Mouse (Mus musculus) megakaryocyte, adult 5-6 weeks (primary cell): ENCODE measurements around the gene Kras. TPM values are rescaled to one million over a fixed set of nuclear protein-coding genes. Genes with fewer than 3 reads are reported as not detected.
A peak's percentile ranks its signal among the peaks of the same experiment; 100 is the strongest.

Experiments used
- ATAC-seq: 2 replicates; pipeline ENCODE4 v1.8.0; 2016; ENCODE audit warnings: mild to moderate bottlenecking, inconsistent platforms; ENCODE audit not compliant: poor library complexity, severe bottlenecking
- total RNA-seq, 2 experiments: library from RNA; stranded (forward) in 1 of 2; stranded (reverse) in 1 of 2; fragments of 153-499, 151-499 nt in 1 of 2; fragments of 221-1000, 200-1000 nt in 1 of 2; gene quantifications; 2 replicates each; pipeline versions ENCODE4 v1.2.3 to v1.2.4; 2015 to 2017

Kras gene
- total RNA-seq, 2 experiments from 2014 or later, result 22.3 to 50.0 TPM

DNA sequence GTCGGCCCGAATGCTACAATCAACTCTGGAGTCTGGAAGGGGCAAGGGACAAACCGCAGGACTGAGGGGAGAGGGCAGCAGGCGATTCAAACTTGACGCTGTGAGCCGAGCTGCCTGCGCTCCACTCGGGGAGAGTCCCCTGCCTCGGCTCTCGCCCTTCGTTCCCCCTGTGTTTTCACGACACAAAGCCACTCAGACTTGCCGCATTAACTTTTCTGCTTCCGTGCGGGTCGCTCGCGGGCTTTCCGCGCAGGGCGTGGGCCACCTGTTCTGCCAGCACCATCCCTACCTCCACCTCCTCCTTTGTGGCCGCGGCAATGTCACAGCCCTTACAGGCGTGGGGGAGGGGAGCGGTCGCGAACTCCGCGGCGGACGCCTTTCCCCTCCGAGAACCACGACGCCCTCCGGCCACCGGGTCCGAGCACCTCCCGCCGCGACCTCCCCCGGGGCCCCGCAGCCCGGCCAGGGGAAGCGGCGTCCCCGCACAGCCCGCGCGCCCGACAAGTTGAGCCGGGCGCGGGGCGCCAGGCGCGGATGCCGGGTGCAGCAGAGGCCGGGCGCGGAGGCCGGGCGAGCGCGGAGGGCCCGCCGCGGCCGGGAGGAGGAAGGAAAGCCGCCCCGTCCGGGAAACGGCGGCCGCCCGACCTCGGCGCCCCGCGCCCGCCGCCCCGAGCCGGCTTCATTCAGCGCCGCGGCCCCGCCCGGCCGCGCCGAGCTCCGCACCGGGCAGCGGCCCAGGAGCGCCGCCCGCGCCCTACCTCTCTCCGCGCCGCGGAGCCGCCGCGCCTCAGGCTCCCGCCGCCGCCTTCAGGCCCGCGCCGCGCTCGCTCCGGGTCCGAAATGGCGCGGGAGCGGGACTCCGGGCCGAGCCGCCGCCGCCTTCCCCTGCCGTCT is 501 bp downstream of the Kras start:
- peak; percentile 51 for ATAC-seq

DNA sequence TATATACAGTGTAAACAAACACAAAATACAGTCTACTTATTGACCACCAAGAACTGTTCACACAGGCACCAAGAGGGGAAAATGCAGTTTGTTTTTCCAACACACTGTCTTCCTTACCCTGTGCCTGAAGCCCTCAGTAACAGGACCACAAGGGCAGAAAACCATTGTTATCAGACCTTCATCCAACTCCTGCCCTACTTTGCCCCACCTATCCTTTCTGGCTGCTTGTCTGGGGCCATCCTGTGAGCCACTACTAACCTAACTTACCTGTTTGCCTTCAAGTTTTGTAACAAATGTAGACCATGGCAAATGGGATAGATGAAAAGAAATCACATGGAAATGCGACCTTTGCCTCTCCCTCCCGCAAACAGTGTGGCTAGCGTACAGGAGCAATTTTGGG is 2.2 kb downstream of the Kras start:
- ATAC-seq, result no peak

DNA sequence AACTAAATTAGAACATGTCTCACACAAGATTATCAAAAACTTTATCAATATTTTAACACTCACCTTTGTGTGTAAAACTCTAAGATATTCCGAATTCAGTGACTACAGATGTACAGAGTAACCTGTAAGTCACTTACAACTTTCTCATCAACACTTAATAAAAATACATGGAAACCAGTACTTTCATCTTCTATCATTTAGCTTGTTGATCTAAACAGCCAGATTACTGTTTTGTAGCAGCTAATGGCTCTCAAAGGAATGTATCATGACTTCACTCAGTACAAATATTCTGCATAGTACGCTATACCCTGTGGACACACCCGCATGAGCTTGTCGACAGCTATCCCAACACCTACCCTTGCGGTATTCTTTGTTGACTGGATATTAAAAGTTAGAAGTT is 3.2 kb downstream of the Kras start:
- ATAC-seq, result no peak

DNA sequence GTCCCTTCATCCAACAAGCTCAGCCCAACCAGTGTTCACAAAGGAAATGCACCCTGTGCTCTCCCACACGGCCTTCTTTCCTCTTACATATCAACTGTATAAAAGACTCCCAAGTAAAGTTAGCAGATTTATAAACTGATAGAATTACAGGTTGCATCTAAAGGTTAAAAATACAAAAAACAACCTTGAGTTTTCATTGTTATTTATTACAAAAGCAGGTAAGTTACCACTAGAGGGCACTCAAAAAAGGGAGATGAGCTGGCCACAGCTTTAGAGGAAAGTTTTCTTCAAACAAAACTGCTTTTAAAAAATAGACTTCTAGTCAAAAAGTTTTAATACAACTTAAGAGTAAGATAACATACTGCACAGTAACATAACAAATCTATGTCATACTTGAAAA is 7.5 kb downstream of the Kras start:
- peak; percentile 70 for ATAC-seq

DNA sequence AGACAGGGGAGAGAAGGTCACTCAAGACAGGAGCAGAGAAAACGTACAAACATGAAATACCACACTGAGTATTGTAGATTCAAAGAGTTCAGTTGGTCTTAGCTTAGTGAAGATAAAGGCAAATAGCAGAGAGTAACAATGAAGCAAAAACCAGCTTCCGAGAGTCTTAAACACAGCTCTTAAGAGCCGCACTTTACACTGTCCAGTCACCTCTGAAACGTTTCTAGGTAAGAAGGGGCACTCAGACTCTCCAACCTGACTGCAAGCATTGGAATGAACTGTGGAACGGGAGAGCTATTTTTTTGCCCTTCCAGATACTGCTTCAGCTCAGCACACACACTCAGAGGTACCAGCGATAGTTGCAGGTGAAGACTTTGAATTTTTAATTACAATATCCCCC is 9.8 kb downstream of the Kras start:
- ATAC-seq, result no peak

DNA sequence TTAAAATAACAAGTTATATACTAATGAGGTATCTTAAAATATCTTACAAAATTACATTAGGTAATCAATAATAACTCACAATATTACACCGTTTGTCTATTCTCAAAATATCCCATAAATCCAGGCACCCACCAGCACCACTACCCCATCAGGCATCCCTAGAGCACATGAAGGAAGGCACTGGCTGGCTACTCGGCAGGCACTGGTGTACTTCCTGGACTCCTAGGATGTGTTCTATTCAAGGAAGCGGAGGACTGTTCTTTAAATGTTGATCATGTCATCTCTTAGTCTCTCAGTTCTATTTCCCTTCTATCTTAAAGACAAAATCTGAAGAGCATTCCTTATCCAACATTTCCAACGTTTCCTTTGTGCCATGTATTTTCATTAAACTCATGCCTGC is 12.9 kb downstream of the Kras start:
- ATAC-seq, result no peak

DNA sequence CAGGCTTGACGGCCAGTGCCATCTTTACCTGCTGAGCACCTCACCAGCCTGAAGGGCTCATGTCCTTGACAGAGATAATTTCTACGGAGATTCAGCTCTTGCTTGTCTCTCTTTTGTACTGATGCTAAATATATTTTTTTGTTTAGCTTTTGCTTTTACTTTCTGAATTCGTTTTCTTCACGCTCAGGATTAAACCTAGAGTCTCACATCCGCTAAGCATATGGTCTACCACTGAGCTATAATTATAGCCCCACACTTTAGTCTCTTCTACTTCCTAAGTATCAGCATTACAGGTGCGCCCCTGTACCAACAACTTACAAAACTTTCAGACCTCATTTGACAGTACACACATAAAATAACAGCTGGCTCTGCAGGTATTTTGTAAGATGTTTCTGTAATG is 14.7 kb downstream of the Kras start:
- no peak for ATAC-seq

DNA sequence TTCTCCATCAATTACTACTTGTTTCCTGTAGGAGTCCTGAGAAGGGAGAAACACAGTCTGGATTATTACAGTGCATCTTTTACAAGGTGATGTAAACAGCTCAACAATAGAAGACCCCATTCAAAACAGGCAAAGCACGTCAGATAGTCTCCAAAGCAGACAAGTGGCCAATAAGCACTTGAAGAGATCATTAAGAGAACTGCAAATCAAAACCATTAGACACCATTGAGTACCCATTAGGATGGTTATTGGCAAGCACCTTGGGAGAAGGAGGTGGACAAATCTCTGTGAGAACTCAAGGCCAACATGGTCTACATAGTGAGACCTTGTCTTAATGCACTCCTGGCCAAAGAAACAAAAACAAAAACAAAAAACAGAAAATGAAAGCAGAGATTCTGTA is 15.6 kb downstream of the Kras start:
- no peak for ATAC-seq

DNA sequence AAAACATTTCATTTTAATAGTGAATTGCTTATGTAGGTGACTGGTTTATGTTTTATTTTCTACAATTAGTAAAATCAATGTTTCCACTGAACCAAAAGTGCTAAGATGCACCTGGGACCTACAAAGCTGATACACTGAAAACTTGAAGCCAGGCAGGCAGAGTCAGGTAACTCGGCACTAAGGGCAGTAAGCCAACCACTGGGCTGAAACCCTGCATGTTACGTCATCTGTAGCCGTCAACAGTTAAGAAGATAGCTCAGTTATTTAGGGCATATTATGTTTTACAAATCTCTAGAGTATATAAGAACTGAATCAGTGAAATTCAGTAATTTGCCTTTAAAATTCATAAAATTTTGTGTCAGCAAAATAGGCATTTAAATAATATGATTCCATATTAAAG is 23.7 kb downstream of the Kras start:
- ATAC-seq, result no peak

DNA sequence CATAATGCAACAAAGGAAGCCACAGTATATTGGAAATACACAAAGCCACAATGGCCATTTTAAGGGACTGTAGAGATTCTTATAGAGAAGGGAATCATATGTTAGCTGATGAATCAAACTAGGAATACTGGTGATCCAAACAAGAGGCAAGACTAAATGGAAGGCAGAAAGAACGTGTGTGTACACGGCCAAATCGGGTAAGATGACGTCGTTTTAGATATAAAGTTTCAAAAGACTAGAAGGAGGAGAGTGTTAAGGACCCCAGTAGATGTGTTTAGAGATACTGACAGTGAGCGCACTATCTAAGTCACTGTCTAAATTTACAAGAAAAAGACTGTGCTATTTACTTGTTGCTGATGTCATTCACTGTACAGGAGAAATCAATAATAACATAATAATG is 25.8 kb downstream of the Kras start:
- ATAC-seq, result no peak

DNA sequence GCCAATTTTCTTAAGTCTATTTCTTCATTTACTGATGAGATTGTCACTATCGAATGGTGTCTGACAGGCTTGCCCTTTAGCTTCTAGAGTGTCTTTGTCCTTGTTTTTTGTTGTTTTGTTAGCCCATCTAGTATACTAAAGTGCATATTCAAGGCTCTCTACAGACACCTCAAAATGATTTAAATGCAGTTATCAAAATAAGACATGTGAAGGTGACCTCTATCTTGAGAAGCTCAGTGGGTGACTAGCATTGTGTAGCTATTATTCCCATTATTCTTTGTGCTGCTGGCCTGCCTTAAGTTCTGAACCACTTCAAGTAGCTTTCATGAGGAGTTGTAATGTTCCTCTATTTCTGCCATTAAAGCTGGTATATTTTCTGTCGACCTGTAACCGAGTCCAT is 34.2 kb downstream of the Kras start:
- no peak for ATAC-seq

DNA sequence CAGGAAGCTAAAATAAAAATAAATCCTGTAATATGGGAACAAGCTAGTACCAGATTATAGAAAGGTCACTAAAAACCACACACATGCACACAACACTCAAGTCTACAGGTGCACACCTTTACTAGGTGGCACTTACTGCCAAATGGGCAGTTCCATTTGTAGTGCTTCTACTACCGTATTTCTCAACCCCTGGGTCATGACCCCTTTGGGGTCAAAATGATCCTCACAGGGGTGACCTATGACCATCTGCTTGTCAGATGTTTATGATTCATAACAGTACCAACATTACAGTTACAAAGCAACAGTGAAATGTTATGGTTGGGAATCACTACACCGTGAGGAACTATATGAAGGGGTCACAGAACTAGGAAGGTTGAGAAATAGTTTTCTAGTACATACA is 36.1 kb downstream of the Kras start:
- ATAC-seq, result no peak

DNA sequence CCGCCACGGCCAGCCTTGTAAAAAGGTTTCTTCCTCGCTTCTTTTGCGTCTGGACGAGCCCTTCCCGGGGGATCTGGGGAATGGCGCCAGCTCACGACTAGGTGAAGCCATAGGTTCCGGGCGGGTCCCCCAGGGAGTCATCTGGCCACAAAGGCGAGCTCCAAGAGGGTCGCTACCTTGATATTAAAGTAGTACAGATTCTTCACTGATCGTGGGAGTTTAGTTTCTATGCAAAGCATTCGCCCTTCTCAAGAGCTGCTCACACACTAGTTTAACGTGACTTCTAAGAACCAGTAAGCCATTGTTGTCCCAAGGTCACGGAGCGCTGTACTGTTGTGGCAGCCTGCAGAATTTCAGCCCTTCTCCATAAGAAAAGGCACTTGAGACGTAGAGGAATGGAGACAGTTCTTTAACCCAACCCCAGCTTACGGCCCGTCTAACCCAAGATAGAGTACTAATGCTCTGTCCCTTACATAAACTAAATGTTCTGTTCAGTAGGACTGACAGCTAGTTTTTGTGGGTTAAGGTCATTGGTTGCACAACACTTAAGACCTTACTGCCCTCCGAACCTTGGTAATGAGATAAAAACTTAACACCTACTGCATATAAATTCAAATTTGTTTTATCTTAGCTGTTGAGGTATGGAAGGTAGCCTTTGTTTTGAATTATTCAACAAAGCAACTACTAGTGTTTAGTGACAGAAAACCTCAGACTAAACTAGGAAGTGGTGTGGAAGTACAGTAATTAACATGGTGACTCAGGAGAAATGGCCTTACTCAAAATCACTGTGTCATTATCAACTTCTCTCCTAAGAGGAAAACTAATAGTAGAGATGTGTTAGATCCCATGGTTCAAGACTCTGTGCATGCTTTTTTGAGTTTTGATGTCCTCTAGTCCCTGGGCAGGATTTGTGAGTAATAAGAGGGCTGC is 38.4 kb downstream of the Kras start:
- ATAC-seq, result peak; percentile 26

DNA sequence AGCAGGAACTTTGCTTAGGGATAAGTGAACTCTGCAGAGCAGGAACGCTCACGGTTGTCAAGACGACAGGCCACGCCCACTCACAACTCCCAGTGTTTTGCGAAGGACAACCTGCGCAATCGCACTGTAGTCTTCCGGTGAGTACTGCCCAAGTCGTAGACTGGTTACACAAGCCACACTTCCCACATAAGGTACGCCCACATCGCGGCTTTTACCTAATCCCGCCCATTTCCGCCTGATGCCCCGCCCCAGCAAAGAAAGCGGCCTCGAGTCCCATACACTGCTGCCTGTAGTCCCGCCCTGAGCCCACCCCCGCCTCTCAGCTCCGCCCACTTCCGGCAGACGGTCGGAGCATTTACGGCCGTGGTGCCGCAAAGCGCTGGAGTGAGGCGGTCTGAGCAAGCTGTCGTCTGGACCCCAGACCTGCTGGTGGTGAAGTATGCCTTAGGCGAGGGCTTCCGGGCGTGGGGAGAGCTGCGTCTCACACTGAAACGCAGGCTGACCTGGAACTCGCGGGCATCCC is 39.2 kb downstream of the Kras start, which contains the start of the genes Casc1 and Etfrf1:
TSS of gene Casc1 (minus strand) at position 190 of the 523 bp plus-strand sequence.
TSS of gene Etfrf1 (plus strand) at position 319 of the 523 bp plus-strand sequence.
- peak; percentile 87 for ATAC-seq

DNA sequence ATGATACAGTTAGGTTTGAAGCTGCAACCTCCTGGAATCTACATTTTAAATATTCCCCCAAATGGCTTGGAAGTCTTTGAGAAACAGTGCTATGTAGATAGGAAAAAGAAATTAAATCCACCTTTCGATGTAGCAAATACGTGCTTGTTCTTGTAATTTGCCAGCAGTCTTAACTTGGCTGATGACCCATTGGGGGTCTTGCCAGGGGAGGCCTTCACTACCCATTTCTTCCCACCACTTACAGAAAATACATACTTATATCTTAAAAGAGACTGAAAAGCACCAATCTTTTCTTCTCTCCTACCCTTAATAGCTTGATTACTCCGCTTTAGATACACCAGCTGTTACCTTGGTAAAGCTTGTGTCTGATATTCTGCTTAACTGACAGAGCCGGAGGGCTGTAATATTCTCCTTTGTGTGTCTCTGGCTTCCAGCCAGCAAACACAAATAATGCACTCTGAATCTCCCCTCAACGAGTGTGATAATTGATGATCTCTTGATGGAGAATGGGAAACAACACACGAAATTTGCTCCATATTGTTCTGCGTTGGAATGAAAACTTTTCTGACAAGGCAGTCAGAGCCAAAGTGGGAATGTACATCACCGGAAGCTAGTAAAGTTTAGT is 39.9 kb downstream of the Kras start:
- ATAC-seq, result no peak

DNA sequence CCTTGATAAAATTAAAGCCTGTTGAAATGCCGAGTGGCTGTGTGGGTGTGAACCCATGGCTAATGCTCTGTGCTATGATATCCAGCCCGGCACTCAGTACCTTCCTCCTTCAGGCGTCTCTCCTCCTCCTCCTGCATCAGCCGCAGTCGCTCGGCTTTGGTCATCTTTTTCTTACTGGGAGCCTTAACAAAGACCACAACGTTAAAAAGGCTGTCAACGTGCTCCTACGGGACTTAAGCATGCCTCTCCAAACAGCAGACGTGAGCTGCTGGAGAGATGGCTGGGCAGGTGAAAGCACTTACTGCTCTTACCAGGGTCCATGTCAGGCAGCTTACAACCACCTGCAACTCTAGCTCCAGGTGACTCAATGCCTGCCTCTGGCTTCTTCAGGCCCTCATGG is 44.9 kb downstream of the Kras start:
- ATAC-seq, result no peak

DNA sequence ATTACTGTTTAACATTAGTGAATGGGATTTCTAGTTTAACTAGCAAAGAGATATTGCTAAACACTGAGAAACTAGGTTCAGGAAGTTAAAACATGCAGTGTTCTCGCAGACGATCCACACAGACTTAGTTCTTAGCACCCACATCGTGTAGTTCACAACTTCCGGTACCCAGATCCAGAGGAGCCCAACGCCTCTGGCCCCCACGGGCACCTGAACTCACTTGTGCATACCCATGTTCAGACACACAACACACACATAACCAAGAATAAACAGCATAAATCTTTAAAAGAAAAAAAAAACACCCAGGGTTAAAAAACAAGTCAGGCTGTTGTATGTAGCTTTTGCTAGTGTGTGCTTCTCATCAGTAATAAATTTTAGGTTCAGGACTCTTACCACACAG is 45.6 kb downstream of the Kras start:
- no peak for ATAC-seq

DNA sequence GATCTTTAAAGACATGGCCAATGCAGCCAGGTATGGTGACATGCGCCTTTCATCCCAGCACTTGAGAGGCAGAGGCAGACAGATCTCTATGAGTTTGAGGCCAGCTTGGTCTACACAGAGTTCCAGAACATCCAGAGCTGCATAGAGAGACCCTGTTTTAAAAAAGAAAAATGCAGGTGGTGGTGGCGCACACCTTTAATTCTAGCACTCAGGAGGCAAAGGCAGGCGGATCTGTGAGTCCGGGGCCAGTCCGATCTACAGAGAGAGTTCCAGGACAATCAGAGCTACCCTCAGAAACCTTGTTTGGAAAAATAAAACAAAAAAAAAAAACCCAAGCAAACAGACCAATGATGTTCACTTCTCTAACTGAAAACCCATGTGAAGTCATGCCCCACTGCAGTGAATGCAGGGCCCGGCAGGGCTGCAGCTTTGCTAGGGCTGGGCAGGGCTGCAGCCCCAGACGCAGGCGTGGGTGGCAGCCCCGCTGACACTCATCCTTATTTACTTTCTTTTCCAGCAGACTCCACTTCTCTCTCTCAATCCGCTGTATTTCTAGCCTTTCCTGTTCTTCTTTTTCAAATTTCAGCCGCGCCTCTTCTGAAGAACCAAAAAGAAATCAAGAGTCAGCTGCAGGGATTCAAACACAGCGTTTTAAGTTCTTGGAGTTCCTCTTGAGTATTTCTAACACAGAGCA is 47.5 kb downstream of the Kras start:
- no peak for ATAC-seq

DNA sequence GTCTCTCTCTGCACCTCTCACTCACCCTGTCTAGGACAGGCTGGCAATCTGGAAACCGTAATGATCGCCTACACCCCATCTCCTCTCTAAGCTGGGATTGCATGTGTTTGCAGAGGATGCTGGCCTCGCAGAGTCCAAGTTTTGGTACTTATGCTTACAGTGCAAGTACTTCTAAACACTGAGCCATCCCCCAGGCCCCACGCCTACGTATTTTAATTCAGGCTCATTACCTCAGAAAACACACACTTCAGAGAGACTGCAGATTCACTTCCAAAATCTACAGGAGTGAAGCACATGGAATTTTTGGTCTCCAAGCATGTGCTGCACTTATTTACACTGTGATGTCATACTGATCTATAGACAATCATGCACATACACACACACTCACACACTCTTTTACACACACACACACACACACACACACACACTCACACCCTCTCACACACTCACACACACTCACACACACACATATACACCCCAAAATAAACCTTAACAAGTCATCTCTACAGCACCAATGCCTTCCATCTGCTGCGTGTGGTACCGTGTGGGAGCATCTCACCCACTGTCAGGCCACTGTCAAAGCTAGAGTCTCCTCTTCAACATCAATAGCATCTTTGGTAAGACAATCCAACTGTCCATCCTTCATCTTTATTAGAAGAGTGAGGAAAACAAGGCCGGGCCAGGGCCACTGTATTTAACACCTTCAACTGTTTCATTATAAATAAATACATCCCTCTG is 51.9 kb downstream of the Kras start:
- ATAC-seq, result no peak

DNA sequence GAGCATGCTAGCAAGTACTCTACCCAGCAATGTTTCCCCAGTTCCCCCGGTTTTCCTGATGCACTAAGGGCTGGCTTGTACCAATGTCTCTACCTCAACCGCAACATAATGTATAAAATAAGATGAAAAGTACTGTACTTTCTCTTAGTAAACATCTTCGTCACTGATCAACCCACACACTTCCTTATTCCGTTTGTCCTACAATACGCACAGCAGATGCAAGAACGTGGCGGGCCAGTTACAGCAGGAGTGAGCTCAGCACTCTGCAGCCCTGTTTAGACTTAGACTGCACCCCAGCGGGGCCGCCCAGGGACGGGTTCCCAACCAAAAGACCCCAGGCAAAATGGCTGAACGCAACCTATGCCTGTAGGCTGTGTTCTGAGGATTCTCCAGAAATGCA is 56.6 kb downstream of the Kras start:
- ATAC-seq, result peak; percentile 93
